Mouse (Mus musculus) spleen, postnatal 4 days (tissue): ENCODE data around the gene Serpina9.
"Not testable (repeated sequence)": the region's sequence is repeated elsewhere in the genome, so short reads cannot be mapped to it uniquely, and the experiment has no call there.

Experiments
- DNase-seq, 2 experiments: peaks; one replicate each; pipeline ENCODE4 v3.0.0; 2022; ENCODE audit warnings: low spot score in 2 of 2

The Serpina9 gene

GRCm38 (mm10) chr12:103989857-103990256 lies 23.7 kb downstream of the Serpina9 start, which contains the start of gene Serpina11:
Serpina11 (minus strand) TSS chr12:103989957.
- no peak for DNase-seq

GRCm38 (mm10) chr12:103989514-103989767 lies 24.1 kb downstream of the Serpina9 start:
- no peak for DNase-seq

GRCm38 (mm10) chr12:103988754-103989513 lies 24.6 kb downstream of the Serpina9 start:
- no peak for DNase-seq

- DNase-seq, result no peak
These were observed 27.7 kb downstream of the Serpina9 start for GRCm38 (mm10) chr12:103985868-103986267.

- DNase-seq, result no peak
These were observed 28.6 kb downstream of the Serpina9 start for GRCm38 (mm10) chr12:103984935-103985334.

- DNase-seq, result no peak
These were observed 31.8 kb downstream of the Serpina9 start for GRCm38 (mm10) chr12:103981646-103982360.

GRCm38 (mm10) chr12:103978294-103978693 lies 35.3 kb downstream of the Serpina9 start:
- DNase-seq, result no peak

GRCm38 (mm10) chr12:103977846-103978245 lies 35.7 kb downstream of the Serpina9 start:
- no peak for DNase-seq

GRCm38 (mm10) chr12:103977060-103977459 lies 36.5 kb downstream of the Serpina9 start:
- DNase-seq, result no peak

- no peak for DNase-seq
These were observed 42.5 kb downstream of the Serpina9 start for GRCm38 (mm10) chr12:103971080-103971479.

- no peak for DNase-seq
These were observed 43.9 kb downstream of the Serpina9 start for GRCm38 (mm10) chr12:103969577-103970116.

GRCm38 (mm10) chr12:103966761-103967160 lies 46.8 kb downstream of the Serpina9 start:
- DNase-seq, result no peak

GRCm38 (mm10) chr12:103963288-103963687 lies 50.3 kb downstream of the Serpina9 start:
- no peak for DNase-seq

GRCm38 (mm10) chr12:103962860-103963259 lies 50.7 kb downstream of the Serpina9 start:
- no peak for DNase-seq

GRCm38 (mm10) chr12:103962337-103962736 lies 51.2 kb downstream of the Serpina9 start:
- DNase-seq, result no peak

GRCm38 (mm10) chr12:103961716-103962115 lies 51.8 kb downstream of the Serpina9 start:
- no peak for DNase-seq

- DNase-seq, result no peak
These were observed 54.8 kb downstream of the Serpina9 start, which contains the start of gene Serpina1e for GRCm38 (mm10) chr12:103958798-103959197. Serpina1e (minus strand) TSS chr12:103958975.

GRCm38 (mm10) chr12:103956555-103956954 lies 57.0 kb downstream of the Serpina9 start:
- not testable (repeated sequence) for DNase-seq

- not testable (repeated sequence) for DNase-seq
These were observed 60.6 kb downstream of the Serpina9 start for GRCm38 (mm10) chr12:103952972-103953371.

- DNase-seq, result no peak
These were observed 67.3 kb downstream of the Serpina9 start for GRCm38 (mm10) chr12:103946243-103946642.
